Mouse (Mus musculus): ENCODE measurements around the gene Gm20431. TPM values are rescaled to one million over a fixed set of nuclear protein-coding genes. Genes with fewer than 3 reads are reported as not detected.
"Not testable (repeated sequence)": the region's sequence is repeated elsewhere in the genome, so short reads cannot be mapped to it uniquely, and the experiment has no call there.

Gm20431 gene
- total RNA-seq, 1 experiment from 2014 or later: not detected

DNA sequence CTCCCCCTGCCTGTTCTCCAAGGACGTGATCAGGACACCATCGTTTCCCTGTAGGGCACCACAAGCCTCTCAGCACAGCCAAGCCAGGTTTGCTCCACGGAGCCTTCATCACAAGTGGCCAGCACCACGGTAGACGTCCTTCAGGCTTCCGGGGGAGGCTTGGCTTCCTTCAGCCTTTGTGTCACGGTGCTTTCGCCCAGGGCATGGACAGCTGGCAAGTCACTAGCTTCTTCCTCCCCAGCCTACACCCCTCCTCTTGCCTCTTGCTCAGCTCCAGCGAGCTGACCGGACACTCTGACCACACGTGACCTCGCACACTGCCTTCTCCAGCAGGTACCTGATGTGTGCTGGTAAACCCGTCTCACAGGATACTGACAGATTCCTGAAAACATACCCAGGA is 38.9 kb downstream of the Gm20431 start:
- ATAC-seq (replicated peaks in 1 of 2; ENCODE audit: insufficient read depth in 1 of 2, low FRiP score in 2 of 2, low TSS enrichment in 1 of 2, low read depth in 1 of 2, poor library complexity in 2 of 2, severe bottlenecking in 2 of 2): no peak

DNA sequence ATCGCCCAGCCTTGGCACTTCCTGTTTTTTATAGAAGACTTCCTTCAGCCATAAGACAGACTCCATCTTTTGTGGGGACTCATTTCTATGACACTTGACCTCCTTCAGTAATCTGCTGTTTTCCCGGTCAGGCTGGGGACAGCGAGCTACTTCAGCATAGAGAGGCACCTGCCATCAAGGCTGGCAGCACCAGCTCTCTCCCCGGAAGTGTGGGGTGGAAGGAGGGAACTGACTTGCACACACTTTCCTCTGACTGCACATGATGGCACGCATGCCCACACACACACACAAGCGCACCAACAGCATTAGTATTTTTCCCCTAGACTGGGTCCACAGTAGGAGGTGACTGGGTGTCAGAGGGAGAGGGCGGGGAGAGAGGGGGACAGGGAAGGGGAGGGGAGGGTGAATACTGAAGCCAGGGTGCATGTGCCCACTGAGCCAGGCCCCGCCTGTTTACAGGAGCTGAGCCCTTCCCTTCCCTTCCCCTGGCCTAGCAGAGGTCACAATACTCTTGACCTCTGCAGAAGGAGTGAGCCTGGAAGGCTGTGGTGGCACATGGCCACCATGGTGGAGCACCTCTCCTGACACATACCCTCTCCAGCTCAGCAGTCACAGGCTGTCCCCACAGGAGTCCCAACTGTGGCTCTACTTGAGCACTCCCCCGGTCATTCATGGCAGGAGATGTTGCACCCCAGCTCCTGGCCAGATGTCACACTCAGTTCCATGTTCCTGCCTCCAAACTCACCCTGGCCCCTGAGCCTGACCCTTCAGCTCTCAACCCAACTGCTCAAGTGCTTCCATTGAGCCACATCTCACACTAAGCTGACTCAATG is 39.8 kb downstream of the Gm20431 start:
- no peak for ATAC-seq (replicated peaks in 1 of 2; ENCODE audit: insufficient read depth in 1 of 2, low FRiP score in 2 of 2, low TSS enrichment in 1 of 2, low read depth in 1 of 2, poor library complexity in 2 of 2, severe bottlenecking in 2 of 2)

DNA sequence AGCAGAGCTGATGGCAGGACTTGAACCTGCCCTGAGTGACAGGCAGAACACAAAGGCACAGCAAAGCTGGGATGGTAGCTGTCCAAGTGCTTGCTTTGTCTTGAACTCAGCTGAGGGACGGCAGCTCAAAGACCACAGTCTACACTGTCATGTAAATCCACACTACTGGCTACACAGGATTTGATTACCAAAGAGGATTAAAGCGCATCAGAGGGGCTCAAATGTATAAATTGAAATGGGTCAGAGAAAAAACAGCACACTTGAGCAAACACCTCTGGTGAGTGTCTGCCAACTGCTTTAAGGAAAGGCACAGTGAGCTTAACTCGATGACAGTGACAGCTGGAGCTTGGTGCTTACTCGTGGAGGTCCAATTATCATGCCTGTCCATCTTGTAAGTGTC is 43.8 kb downstream of the Gm20431 start:
- ATAC-seq (replicated peaks in 1 of 2; ENCODE audit: insufficient read depth in 1 of 2, low FRiP score in 2 of 2, low TSS enrichment in 1 of 2, low read depth in 1 of 2, poor library complexity in 2 of 2, severe bottlenecking in 2 of 2): no peak

DNA sequence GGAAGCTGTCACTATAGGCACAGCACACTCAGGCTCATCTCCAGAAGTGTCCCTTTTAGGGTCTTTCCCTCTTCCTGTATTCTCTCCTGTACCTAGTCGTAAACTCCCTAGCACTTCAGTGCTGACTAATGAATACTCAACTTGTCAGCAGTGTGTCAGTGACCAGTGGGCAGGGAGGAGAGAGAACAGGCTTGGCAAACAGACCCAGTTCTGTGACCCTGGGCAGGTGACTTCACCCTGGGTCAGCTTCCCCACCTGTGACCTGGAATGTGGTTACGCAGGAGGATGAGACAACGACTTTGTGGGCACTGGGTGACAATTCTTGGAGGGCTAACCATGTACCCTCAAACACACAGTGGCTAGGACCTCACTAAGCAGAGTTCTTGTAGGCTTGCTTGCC is 44.3 kb downstream of the Gm20431 start:
- ATAC-seq (replicated peaks in 1 of 2; ENCODE audit: insufficient read depth in 1 of 2, low FRiP score in 2 of 2, low TSS enrichment in 1 of 2, low read depth in 1 of 2, poor library complexity in 2 of 2, severe bottlenecking in 2 of 2): no peak

DNA sequence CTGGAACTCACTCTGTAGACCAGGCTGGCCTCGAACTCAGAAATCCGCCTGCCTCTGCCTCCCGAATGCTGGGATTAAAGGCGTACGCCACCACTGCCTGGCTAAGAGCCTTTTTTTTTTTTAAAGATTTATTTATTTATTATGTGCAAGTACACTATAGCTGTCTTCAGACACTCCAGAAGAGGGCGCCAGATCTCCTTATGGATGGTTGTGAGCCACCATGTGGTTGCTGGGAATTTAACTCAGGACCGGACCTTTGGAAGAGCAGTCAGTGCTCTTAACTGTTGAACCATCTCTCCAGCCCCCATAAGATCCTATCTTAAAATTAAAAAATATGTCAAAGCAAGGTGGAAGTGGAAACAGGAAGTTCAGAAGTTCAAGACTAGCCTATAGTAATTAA is 48.0 kb downstream of the Gm20431 start:
- not testable (repeated sequence) for ATAC-seq (replicated peaks in 1 of 2; ENCODE audit: insufficient read depth in 1 of 2, low FRiP score in 2 of 2, low TSS enrichment in 1 of 2, low read depth in 1 of 2, poor library complexity in 2 of 2, severe bottlenecking in 2 of 2)

DNA sequence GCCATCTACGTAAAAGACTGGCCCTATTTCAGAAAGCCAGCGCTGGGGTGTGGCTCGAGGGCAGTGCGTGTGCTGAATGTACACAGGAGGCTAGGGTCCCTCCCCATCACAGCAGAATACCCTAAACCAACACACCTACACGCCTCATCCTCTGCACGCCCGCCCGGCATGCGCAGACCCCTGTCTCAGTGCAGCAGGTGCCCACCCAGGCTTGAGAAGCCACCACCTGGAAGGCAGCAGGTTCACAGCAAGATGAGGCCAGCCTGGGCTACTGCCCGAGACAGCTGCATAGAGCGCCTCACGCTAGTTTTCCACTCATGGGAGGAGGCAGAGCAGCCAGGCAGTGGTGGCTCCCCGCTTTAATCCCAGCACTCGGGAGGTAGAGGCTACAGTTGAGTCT is 49.2 kb downstream of the Gm20431 start:
- ATAC-seq (replicated peaks in 1 of 2; ENCODE audit: insufficient read depth in 1 of 2, low FRiP score in 2 of 2, low TSS enrichment in 1 of 2, low read depth in 1 of 2, poor library complexity in 2 of 2, severe bottlenecking in 2 of 2): no peak

DNA sequence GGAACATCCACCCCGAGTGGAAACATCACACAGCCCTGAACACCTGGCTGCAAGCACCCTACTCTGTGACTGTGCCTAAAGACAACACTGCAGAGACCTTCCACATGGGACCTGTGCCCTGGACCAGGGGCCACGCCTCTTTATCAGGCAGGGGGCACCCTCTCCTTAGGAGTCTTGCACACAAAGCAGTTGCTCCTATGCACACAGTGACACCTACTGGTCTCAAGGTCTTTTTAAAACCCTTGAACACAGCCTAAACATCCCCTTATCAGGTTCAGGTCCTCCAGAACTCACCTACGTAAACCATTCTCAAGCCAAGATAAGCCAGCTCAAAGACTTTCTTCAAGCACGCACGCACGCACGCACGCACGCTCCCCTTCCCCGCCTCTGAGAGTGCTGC is 50.0 kb downstream of the Gm20431 start:
- ATAC-seq (replicated peaks in 1 of 2; ENCODE audit: insufficient read depth in 1 of 2, low FRiP score in 2 of 2, low TSS enrichment in 1 of 2, low read depth in 1 of 2, poor library complexity in 2 of 2, severe bottlenecking in 2 of 2): no peak

DNA sequence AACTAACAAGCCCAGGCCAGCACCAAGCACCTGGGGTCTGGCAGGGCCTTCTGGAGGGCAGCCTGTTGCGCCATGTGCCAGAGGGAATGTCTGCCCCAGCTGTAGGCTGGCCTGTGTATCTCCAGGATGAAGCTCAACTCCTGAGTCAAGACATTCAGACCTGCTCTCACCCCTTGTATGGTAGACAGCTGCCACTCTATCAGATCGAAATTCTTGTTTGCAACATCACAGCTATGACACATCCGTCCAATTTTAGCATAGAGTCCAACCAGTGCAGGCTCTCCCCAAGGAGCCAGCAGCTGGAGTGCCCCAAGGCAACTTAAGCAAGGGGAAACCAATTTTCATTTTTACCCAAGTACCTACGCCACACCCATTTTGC is 54.6 kb downstream of the Gm20431 start:
- no peak for ATAC-seq (replicated peaks in 1 of 2; ENCODE audit: insufficient read depth in 1 of 2, low FRiP score in 2 of 2, low TSS enrichment in 1 of 2, low read depth in 1 of 2, poor library complexity in 2 of 2, severe bottlenecking in 2 of 2)

DNA sequence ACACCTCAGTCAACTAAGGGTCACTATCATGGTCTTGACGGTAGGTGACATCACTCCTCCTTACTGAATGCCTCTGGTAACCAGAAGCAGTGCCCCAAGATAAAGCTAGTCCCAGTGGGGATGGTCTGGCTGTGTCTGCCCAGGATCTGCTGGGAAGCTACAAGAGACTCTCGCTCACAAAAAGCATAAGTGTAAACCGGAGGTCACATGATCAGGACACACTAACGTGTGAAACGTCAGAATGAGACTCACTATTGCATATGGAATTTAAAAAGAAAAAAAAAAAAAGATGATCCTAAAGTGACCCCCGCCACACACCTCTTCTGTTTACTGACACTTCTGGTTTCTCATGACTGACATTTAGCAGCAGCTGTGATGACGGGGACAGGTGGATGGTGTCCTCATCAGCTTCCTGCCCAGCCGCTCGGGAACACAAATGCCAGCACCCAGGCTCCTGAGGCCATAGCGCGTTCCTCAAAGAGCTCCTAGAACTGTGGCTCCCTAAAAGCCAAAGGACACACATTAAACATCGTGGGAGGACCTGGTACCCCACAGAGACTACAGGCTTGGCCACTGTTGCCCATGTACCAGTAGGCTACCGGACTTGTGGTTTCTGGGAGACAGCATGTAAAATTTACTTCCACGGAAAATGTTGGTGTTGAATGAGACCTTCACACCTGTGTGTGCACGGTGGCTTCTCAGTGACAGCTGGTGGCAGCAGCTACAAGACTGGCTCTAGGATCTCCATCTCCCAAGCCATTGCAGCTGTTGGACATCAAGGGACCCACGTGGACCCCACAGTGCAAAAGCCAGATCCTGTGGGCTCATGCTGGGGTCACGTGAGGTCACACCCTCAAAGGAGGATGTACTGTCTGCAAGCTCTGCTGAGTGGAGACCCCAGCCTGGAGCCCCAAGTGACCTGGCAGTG is 55.2 kb downstream of the Gm20431 start:
- no peak for ATAC-seq (replicated peaks in 1 of 2; ENCODE audit: insufficient read depth in 1 of 2, low FRiP score in 2 of 2, low TSS enrichment in 1 of 2, low read depth in 1 of 2, poor library complexity in 2 of 2, severe bottlenecking in 2 of 2)

DNA sequence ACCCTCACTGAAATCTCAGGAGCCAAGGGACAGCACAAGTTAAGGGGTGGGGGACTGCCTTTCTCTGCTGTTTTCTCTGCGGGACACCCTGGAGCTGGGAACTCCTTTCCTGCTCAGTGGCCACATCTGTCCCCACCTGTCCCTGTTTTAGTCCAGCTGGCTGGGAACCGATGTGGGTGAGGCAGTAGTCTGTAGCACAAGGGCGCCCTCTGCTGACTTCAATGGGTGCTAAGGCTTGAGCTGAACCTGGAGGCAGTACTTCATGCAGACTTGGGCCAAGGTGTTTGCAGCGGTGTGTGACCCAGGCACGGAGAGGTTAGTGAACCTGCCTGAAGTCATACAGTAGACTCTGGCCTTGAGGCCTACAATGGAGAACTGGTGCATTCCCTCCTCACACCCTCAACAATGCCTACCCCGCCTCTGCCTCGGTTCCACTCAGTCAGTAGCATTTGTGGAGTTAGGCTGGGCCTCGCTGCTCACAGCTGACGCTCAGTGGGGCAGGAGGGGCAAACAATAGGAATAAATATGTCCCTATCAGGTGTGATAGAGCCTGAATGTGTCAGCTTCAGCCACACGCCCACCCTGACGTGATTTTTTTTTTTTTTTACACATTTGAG is 56.0 kb downstream of the Gm20431 start:
- peak; percentile 79 to 86 for ATAC-seq (replicated peaks in 1 of 2; ENCODE audit: insufficient read depth in 1 of 2, low FRiP score in 2 of 2, low TSS enrichment in 1 of 2, low read depth in 1 of 2, poor library complexity in 2 of 2, severe bottlenecking in 2 of 2)

DNA sequence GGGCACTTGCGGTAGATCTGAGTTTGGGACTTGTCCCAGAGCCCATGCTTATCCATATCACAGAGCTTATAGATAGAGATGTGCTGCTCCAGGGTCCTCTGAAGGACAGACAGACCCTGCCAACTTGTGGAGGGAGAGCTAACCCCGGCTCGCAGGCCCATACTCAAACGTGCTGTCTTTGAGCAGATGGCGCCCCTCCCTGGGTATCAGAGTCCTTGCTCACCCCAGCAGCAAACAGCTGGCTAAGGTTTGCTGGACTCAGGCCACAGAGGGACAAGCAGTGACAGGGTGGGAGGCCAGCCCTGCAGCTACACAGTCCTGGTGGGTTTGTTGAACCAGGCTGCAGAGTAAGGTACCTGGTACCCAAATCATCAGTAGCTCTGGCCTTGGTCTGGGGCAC is 58.3 kb downstream of the Gm20431 start:
- ATAC-seq (replicated peaks in 1 of 2; ENCODE audit: insufficient read depth in 1 of 2, low FRiP score in 2 of 2, low TSS enrichment in 1 of 2, low read depth in 1 of 2, poor library complexity in 2 of 2, severe bottlenecking in 2 of 2): no peak

DNA sequence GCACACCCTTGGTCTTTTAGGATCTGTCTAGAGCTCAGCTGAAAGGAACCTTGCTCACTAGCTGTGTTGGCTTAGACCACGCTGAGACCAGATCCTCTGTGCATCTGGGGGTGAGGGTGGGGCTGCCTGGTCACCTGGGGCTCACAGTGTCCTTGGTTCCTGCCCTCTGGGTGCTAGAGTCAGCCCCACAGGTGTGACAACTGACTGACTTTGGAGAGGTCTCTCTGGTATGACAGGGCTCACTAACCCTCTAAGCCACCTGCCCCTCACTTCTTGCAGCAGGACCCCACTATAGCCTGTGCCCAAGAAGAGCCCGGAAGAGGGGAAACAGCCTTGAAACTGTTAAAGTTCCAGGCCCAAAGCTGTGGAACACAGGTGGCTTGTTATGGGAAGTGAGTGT is 58.9 kb downstream of the Gm20431 start:
- ATAC-seq (replicated peaks in 1 of 2; ENCODE audit: insufficient read depth in 1 of 2, low FRiP score in 2 of 2, low TSS enrichment in 1 of 2, low read depth in 1 of 2, poor library complexity in 2 of 2, severe bottlenecking in 2 of 2): no peak

DNA sequence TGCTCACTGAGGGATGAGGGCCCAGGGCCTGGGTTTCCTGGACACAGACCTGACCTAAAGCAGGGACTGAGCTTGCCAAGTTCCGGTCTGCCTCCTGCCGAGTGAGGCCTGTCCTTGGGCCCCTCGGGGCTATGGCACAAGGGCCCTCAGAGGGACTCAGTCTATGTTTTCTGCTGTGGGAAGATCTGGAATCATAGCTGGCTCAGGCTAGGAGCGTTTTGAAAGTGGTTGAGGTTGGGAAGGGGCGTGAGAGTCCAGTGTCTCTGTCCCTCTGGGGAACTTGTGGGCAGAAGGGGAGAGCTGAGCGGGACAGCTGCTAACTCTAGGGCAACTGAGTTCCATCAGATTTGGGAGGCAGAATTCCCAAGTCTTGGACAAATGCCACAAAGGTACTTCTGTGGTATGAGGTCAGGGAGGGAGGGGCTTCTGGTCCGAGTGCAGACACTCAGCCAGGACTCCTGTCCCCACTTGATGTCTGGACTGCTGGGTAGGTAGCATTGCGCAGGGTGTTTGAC is 60.8 kb downstream of the Gm20431 start:
- ATAC-seq (replicated peaks in 1 of 2; ENCODE audit: insufficient read depth in 1 of 2, low FRiP score in 2 of 2, low TSS enrichment in 1 of 2, low read depth in 1 of 2, poor library complexity in 2 of 2, severe bottlenecking in 2 of 2): no peak

DNA sequence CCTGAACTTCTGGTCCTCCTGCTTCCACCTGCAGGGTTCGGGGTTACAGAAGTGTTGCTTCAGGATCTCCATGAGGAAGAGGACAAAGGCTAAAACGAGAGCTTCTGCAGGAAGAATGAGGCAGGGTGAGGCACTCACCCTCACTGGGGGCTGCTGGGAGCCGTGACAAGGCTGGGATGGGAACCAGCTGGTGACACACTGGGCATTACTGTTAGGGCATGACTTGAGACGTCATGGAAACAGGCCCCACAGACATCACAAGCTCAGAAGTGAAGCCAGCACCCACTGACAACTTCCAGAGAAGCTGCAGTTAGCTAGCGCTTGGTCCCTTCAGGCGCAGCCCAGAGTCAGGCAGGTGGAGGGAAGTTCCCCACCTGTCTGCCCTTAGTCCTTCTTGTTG is 61.4 kb downstream of the Gm20431 start:
- ATAC-seq (replicated peaks in 1 of 2; ENCODE audit: insufficient read depth in 1 of 2, low FRiP score in 2 of 2, low TSS enrichment in 1 of 2, low read depth in 1 of 2, poor library complexity in 2 of 2, severe bottlenecking in 2 of 2): no peak

DNA sequence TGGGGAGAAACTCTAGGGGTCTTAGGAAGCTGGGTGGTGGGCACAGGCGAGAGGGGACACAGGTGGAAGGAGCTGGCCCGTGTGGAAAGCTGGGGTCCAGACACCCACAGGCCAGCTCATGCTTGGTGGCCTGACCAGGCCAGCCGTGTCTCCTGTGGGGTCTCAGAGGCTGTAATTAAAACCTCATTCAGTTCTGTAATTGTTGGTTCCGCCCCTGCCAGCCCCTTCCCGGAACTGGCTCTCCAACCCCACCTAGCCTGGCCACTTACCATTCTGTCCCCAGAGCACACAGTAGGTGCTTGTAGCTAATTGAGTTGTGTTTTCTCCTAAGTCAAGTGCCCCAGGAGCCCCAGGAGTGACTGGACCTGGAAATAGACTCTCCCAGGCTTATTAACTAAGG is 62.1 kb downstream of the Gm20431 start:
- ATAC-seq (replicated peaks in 1 of 2; ENCODE audit: insufficient read depth in 1 of 2, low FRiP score in 2 of 2, low TSS enrichment in 1 of 2, low read depth in 1 of 2, poor library complexity in 2 of 2, severe bottlenecking in 2 of 2): no peak

DNA sequence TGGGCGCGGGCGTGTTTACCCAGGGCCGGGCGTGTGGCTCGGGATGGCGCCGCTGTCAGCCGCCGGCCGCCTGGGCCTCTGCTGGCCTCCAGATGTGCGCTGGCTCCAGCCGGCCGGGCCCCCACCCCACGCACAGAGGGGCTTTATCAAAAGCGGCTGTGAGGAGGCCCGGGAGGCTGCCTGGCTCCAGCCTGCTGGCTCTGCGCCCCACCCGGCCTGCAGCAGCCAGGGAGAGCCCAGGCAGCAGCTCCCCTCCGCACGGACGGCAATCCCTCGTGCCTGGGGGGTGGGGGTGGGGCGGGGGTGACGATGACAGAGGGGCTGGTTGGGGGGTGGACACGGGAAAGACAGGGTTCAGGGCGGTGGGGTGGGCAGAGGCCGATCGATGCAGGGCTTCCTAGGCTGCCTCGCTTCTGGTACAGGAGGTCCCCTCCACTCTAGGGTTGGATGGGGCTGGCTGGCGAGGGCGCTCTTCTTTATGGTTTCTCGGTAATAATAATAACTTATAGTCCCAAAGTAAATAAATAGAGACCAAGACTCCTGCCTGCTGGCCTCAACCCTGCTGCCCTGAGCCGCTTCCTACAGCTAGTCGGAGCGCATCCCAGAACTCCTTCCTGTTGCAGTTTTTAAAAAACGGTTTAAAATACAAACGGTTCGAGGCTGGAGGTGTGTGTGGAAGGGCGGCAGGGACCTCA is 63.7 kb downstream of the Gm20431 start:
- ATAC-seq (replicated peaks in 1 of 2; ENCODE audit: insufficient read depth in 1 of 2, low FRiP score in 2 of 2, low TSS enrichment in 1 of 2, low read depth in 1 of 2, poor library complexity in 2 of 2, severe bottlenecking in 2 of 2): no peak

DNA sequence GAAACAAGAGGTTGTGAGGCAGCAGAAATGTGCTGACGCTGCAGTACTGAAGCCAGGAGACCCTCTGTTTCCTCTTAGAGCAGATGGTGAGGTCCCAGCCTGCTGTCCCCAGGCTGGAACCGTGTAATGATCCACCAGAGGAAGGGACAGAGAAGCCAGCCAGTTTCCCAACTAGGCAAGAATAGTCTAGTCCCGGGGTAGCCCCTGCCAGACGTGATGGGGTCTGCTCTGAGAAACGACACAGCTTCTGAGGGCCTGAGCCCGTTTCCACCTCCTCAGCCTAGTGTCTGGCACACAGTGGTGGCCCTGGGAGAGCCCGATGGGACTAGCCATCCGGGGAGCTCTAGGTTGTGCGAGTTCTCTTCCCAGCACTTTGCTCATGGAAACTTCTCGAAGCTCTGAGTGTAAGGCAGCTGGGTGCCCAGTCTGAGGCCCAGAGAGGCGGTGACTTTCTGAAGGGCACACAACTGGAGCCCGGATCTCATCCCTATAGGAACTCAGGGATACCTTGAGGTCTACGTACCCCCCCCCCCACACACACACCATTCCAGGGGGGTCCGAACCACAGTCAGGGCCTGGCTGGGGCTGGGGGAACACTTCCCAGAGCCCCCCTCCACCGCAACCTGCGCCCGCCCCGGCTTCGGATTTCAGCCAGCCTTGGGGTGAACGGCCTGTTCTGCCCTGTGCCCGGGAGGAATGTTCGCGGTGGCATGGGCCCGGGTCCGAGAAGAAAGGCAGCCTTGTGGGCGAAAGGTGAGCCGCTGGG is 64.4 kb downstream of the Gm20431 start:
- no peak for ATAC-seq (replicated peaks in 1 of 2; ENCODE audit: insufficient read depth in 1 of 2, low FRiP score in 2 of 2, low TSS enrichment in 1 of 2, low read depth in 1 of 2, poor library complexity in 2 of 2, severe bottlenecking in 2 of 2)
